Comparison of ENCODE assay signal across 8 mouse cellular contexts in the genomic region with DNA sequence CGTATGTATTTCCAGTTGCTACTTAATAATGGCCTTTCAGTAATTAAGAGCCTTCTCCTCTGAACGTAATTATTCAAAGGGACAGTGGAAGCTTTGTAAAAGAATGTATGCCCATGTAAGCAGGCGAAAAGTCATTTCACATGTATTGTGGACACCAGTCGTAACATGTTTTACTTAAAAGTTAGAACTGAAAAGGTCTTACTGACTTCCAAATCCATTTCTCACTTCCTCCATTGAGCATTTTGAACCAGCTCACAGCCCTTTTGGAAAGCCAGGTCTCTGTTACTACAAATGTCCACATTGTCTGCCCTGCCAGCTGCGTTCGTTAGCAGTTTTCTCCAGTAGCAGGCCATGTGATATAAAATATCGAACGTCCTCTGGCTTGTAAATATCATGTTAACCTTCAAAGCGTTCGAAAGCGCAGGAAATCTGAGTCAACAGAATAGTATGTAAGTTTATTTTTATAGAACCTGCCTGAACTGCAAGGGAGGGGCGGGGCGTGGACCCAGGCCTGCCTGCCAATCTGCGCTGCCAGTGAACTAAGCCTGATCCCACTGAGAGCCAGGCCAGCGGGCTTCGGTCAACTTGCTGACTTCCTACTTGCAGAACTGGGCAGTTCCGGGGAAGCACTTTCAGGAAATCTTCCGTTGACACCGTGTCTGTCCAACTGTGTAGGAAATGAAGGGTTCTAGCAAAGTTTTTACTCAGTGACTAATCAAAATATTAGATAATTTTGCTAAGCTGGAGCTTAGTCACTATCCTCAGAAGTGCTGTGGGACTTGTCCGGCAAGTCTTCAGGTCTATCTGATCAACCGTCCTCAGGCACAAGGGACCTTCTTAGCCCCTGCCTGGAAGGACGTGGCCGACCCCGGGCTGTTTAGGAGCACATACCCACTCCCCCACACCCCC. TPM values are rescaled to one million over a fixed set of nuclear protein-coding genes. Genes with fewer than 3 reads are reported as not detected.
DNase-seq lines count a peak whose midpoint lies in the region; ATAC-seq lines count a peak whose summit lies in the region.

No protein-coding gene starts in this region.

- 0 out of 2 replicates have a peak, but pooled peaks have one; percentile 53 for ATAC-seq in heart, embryonic 15.5 days (replicated peaks; ENCODE audit: insufficient number of reproducible peaks, insufficient read depth, low FRiP score, low read depth)
- peak; percentile 86 for ATAC-seq in limb, embryonic 13.5 days (ENCODE audit: low FRiP score, low read depth)
- ATAC-seq in hindbrain, embryonic 14.5 days (ENCODE audit: low FRiP score) = no peak

- DNase-seq in ovary, postnatal 36 days (ENCODE audit: low spot score) = peak; percentile 68
- no peak for DNase-seq in ovary, postnatal 14 days (ENCODE audit: low spot score)
- peak; percentile 62 to 64 for DNase-seq in thymus, postnatal 36 days
- no peak for DNase-seq in hindbrain, embryonic 14.5 days (ENCODE audit: low spot score)
- DNase-seq in cerebellum, adult 11-12 months = no peak
- no peak for DNase-seq in hindbrain, embryonic 10.5 days (ENCODE audit: low spot score)

- no peak overlapping the region for H3K4me3 ChIP-seq in heart, embryonic 15.5 days
- no peak overlapping the region for H3K4me3 ChIP-seq in limb, embryonic 13.5 days
- H3K4me3 ChIP-seq in hindbrain, embryonic 14.5 days (replicated peaks; ENCODE audit: low read length) = no peak overlapping the region
- H3K4me3 ChIP-seq in hindbrain, embryonic 10.5 days = no peak overlapping the region

- H3K27ac ChIP-seq in heart, embryonic 15.5 days = no peak overlapping the region
- H3K27ac ChIP-seq in limb, embryonic 13.5 days = peak overlapping the region; percentile 67
- no peak overlapping the region for H3K27ac ChIP-seq in hindbrain, embryonic 14.5 days
- no peak overlapping the region for H3K27ac ChIP-seq in hindbrain, embryonic 10.5 days

- no peaks in the 10 kb centered on the region for H3K9me3 ChIP-seq in heart, embryonic 15.5 days (replicated peaks)
- H3K9me3 ChIP-seq in limb, embryonic 13.5 days = no peaks in the 10 kb centered on the region
- H3K9me3 ChIP-seq in hindbrain, embryonic 14.5 days (ENCODE audit: control insufficient read depth, low read length) = no peaks in the 10 kb centered on the region
- H3K9me3 ChIP-seq in hindbrain, embryonic 10.5 days = no peaks in the 10 kb centered on the region

- H3K4me1 ChIP-seq in heart, embryonic 15.5 days (replicated peaks) = no peaks in the 10 kb centered on the region
- H3K4me1 ChIP-seq in limb, embryonic 13.5 days = peaks cover 15% of the 10 kb centered on the region
- H3K4me1 ChIP-seq in hindbrain, embryonic 14.5 days (replicated peaks; ENCODE audit: control insufficient read depth, insufficient read depth, low read length) = no peaks in the 10 kb centered on the region
- H3K4me1 ChIP-seq in hindbrain, embryonic 10.5 days (replicated peaks) = no peaks in the 10 kb centered on the region

- H3K9ac ChIP-seq in heart, embryonic 15.5 days = no peak overlapping the region
- H3K9ac ChIP-seq in limb, embryonic 13.5 days = no peak overlapping the region
- H3K9ac ChIP-seq in hindbrain, embryonic 14.5 days = no peak overlapping the region

- no peaks in the 10 kb centered on the region for H3K27me3 ChIP-seq in heart, embryonic 15.5 days
- H3K27me3 ChIP-seq in limb, embryonic 13.5 days = no peaks in the 10 kb centered on the region
- H3K27me3 ChIP-seq in hindbrain, embryonic 14.5 days (ENCODE audit: control insufficient read depth, insufficient read depth, low read length) = no peaks in the 10 kb centered on the region
- H3K27me3 ChIP-seq in hindbrain, embryonic 10.5 days (ENCODE audit: insufficient read depth, poor library complexity, severe bottlenecking) = no peaks in the 10 kb centered on the region

- 62% methylated on average over 24 of the region's 24 CpGs for WGBS in heart, embryonic 15.5 days
- WGBS in limb, embryonic 13.5 days = 45% methylated on average over 24 of the region's 24 CpGs
- WGBS in hindbrain, embryonic 14.5 days = 86% methylated on average over 24 of the region's 24 CpGs
- WGBS in hindbrain, embryonic 10.5 days = 87% methylated on average over 24 of the region's 24 CpGs

- no peaks in the 10 kb centered on the region for H3K36me3 ChIP-seq in heart, embryonic 15.5 days
- no peaks in the 10 kb centered on the region for H3K36me3 ChIP-seq in limb, embryonic 13.5 days
- H3K36me3 ChIP-seq in hindbrain, embryonic 14.5 days (replicated peaks; ENCODE audit: control insufficient read depth, insufficient read depth) = no peaks in the 10 kb centered on the region
- H3K36me3 ChIP-seq in hindbrain, embryonic 10.5 days = no peaks in the 10 kb centered on the region

- H3K4me2 ChIP-seq in heart, embryonic 15.5 days = no peak overlapping the region
- peak overlapping the region; percentile 42 for H3K4me2 ChIP-seq in limb, embryonic 13.5 days (replicated peaks)
- H3K4me2 ChIP-seq in hindbrain, embryonic 14.5 days (replicated peaks) = no peak overlapping the region

RNA-seq across cellular contexts. Expression of gene Esr1, which starts 9.5 kb away (rescaled TPM):
- 0.43 and 0.58 TPM in 2 replicates for polyA plus RNA-seq in heart, embryonic 15.5 days (2015; fragmentation: Nextera tagmentation; extraction: Ambion mirVana)
- polyA plus RNA-seq in limb, embryonic 13.5 days (2015; fragmentation: Nextera tagmentation; extraction: Ambion mirVana) = 0.86 and 0.92 TPM in 2 replicates
- polyA plus RNA-seq in hindbrain, embryonic 14.5 days (2014; fragmentation: Nextera tagmentation; extraction: Ambion mirVana) = 0.27 and 0.80 TPM in 2 replicates
- 0.08 TPM in 1 of 2 replicates, not detected in the other for polyA plus RNA-seq in hindbrain, embryonic 10.5 days (2016; fragmentation: Nextera tagmentation; extraction: Ambion mirVana)

Comparison
In these comparisons a context has a peak if more than half of its experiments do, and no peak if none do; other contexts are left out.
1. DNase-seq: peak in ovary, postnatal 36 days (single experiment) and thymus, postnatal 36 days (2 of 2); none in ovary, postnatal 14 days (single experiment), hindbrain, embryonic 14.5 days (single experiment), cerebellum, adult 11-12 months (single experiment) and hindbrain, embryonic 10.5 days (single experiment).